ENCODE assay signal across 9 mouse cellular contexts in genomic region chr8:70821399-70821962, GRCm38 (mm10). TPM values are rescaled to one million over a fixed set of nuclear protein-coding genes. Genes with fewer than 3 reads are reported as not detected.
DNase-seq lines count a peak whose midpoint lies in the region; ATAC-seq lines count a peak whose summit lies in the region.
"Had no signal": no experiment of that assay in that cellular context is flagged by ENCODE, and none has a peak within 500 bp of the region (broad histone marks: within the 10 kb centered on the region; RNA-seq: fewer than 3 reads in every experiment).

No protein-coding gene starts in this region.

- no peak overlapping the region for H3K4me3 ChIP-seq in embryonic facial prominence, embryonic 10.5 days
- H3K4me3 ChIP-seq in limb, embryonic 10.5 days: no peak overlapping the region
- no peak overlapping the region for H3K4me3 ChIP-seq in midbrain, embryonic 12.5 days
- H3K4me3 ChIP-seq in stomach, embryonic 16.5 days (replicated peaks; ENCODE audit: low read length): no peak overlapping the region

- H3K9ac ChIP-seq in midbrain, embryonic 12.5 days (replicated peaks): no peak overlapping the region
- H3K9ac ChIP-seq in stomach, embryonic 16.5 days (ENCODE audit: low read length): peak overlapping the region; percentile 38

- H3K4me2 ChIP-seq in midbrain, embryonic 12.5 days (replicated peaks): no peak overlapping the region
- H3K4me2 ChIP-seq in stomach, embryonic 16.5 days (ENCODE audit: low read depth, low read length): no peak overlapping the region

- H3K36me3 ChIP-seq in embryonic facial prominence, embryonic 10.5 days (replicated peaks): no peaks in the 10 kb centered on the region
- no peaks in the 10 kb centered on the region for H3K36me3 ChIP-seq in limb, embryonic 10.5 days
- H3K36me3 ChIP-seq in midbrain, embryonic 12.5 days: no peaks in the 10 kb centered on the region
- H3K36me3 ChIP-seq in stomach, embryonic 16.5 days (ENCODE audit: control insufficient read depth, insufficient read depth, low read length): no peaks in the 10 kb centered on the region

- peaks cover 56% of the 10 kb centered on the region for H3K27me3 ChIP-seq in embryonic facial prominence, embryonic 10.5 days (replicated peaks; ENCODE audit: low read depth, poor library complexity, severe bottlenecking)
- peaks cover 52% of the 10 kb centered on the region for H3K27me3 ChIP-seq in limb, embryonic 10.5 days (ENCODE audit: low read depth, poor library complexity, severe bottlenecking)
- peaks cover 51% of the 10 kb centered on the region for H3K27me3 ChIP-seq in midbrain, embryonic 12.5 days
- H3K27me3 ChIP-seq in stomach, embryonic 16.5 days (ENCODE audit: control insufficient read depth, insufficient read depth, low read length): no peaks in the 10 kb centered on the region

- peak overlapping the region; percentile 44 for H3K27ac ChIP-seq in embryonic facial prominence, embryonic 10.5 days (replicated peaks)
- H3K27ac ChIP-seq in limb, embryonic 10.5 days: peak overlapping the region; percentile 31; the same call in 1 of the 2 replicates
- H3K27ac ChIP-seq in midbrain, embryonic 12.5 days (replicated peaks): no peak overlapping the region
- no peak overlapping the region for H3K27ac ChIP-seq in stomach, embryonic 16.5 days (ENCODE audit: low read length)
- H3K27ac ChIP-seq: macrophage had no signal

- H3K4me1 ChIP-seq in embryonic facial prominence, embryonic 10.5 days: peaks cover 33% of the 10 kb centered on the region
- H3K4me1 ChIP-seq in limb, embryonic 10.5 days: peaks cover 32% of the 10 kb centered on the region
- peaks cover 7% of the 10 kb centered on the region for H3K4me1 ChIP-seq in midbrain, embryonic 12.5 days
- H3K4me1 ChIP-seq in stomach, embryonic 16.5 days (ENCODE audit: control insufficient read depth, insufficient read depth, low read length): peaks cover 12% of the 10 kb centered on the region; the same call in 1 of the 2 replicates

- WGBS in embryonic facial prominence, embryonic 10.5 days: 14% methylated on average over 30 of the region's 30 CpGs
- WGBS in limb, embryonic 10.5 days: 16% methylated on average over 30 of the region's 30 CpGs
- WGBS in midbrain, embryonic 12.5 days: 15% methylated on average over 30 of the region's 30 CpGs
- 17% methylated on average over 30 of the region's 30 CpGs for WGBS in stomach, embryonic 16.5 days

- peak; percentile 39 for ATAC-seq in midbrain, embryonic 12.5 days (ENCODE audit: low FRiP score, low read depth)
- ATAC-seq in stomach, embryonic 16.5 days (ENCODE audit: insufficient read depth, low FRiP score): 0 out of 2 replicates have a peak, but pooled peaks have one; percentile 9

- peaks cover 16% of the 10 kb centered on the region for H3K9me3 ChIP-seq in embryonic facial prominence, embryonic 10.5 days
- H3K9me3 ChIP-seq in limb, embryonic 10.5 days (replicated peaks): no peaks in the 10 kb centered on the region
- peaks cover 6% of the 10 kb centered on the region; the same call in 1 of the 2 replicates for H3K9me3 ChIP-seq in midbrain, embryonic 12.5 days
- peaks cover 2% of the 10 kb centered on the region; the same call in 1 of the 2 replicates for H3K9me3 ChIP-seq in stomach, embryonic 16.5 days (replicated peaks; ENCODE audit: control insufficient read depth, low read length)

- DNase-seq in gastrocnemius, adult 18-20 months (ENCODE audit: low spot score): peak; percentile 80
- DNase-seq in gastrocnemius, postnatal 25 days: no peak
- peak; percentile 77 for DNase-seq in R1 (ENCODE audit: low read depth, low spot score)
- peak; percentile 83 for DNase-seq in embryonic facial prominence, embryonic 10.5 days (ENCODE audit: low spot score)
- peak; percentile 82 for DNase-seq in heart, postnatal 4 days
- DNase-seq in limb, embryonic 10.5 days (ENCODE audit: low spot score): peak; percentile 89

RNA-seq across cellular contexts. Expression of gene Il12rb1, which starts 13.2 kb away (rescaled TPM):
- total RNA-seq in gastrocnemius, adult 18-20 months (2021): under 1 TPM in 1 of 2 experiments, not detected in 1; 0.07 TPM
- not detected for total RNA-seq in gastrocnemius, postnatal 25 days (2021)
- polyA plus RNA-seq in embryonic facial prominence, embryonic 10.5 days (2016; fragmentation: Nextera tagmentation; extraction: Ambion mirVana): not detected in 2 replicates
- total RNA-seq in heart, postnatal 4 days (2021): under 1 TPM in 1 of 2 experiments, not detected in 1; 0.12 TPM
- polyA plus RNA-seq in limb, embryonic 10.5 days (2016; fragmentation: Nextera tagmentation; extraction: Ambion mirVana): not detected in 2 replicates
- polyA plus RNA-seq in midbrain, embryonic 12.5 days (2016; fragmentation: Nextera tagmentation; extraction: Ambion mirVana): 0.08 TPM in 1 of 2 replicates, not detected in the other
- polyA plus RNA-seq in stomach, embryonic 16.5 days (2015; fragmentation: Nextera tagmentation; extraction: Ambion mirVana): 0.23 TPM in 1 of 2 replicates, not detected in the other

RNA-seq across cellular contexts. Expression of gene Mast3, which starts 16.6 kb away (rescaled TPM):
- total RNA-seq in gastrocnemius, adult 18-20 months (2021): 1 to 10 TPM; 2.7 TPM
- total RNA-seq in gastrocnemius, postnatal 25 days (2021): 1 to 10 TPM; 2.4 to 3.4 TPM
- 12.4 and 13.9 TPM in 2 replicates for polyA plus RNA-seq in embryonic facial prominence, embryonic 10.5 days (2016; fragmentation: Nextera tagmentation; extraction: Ambion mirVana)
- total RNA-seq in heart, postnatal 4 days (2021): 1 to 10 TPM; 8.4 to 8.9 TPM
- polyA plus RNA-seq in limb, embryonic 10.5 days (2016; fragmentation: Nextera tagmentation; extraction: Ambion mirVana): 12.7 and 17.1 TPM in 2 replicates
- 17.1 and 18.0 TPM in 2 replicates for polyA plus RNA-seq in midbrain, embryonic 12.5 days (2016; fragmentation: Nextera tagmentation; extraction: Ambion mirVana)
- polyA plus RNA-seq in stomach, embryonic 16.5 days (2015; fragmentation: Nextera tagmentation; extraction: Ambion mirVana): 10.0 and 10.5 TPM in 2 replicates

RNA-seq across cellular contexts. Expression of gene Arrdc2, which starts 18.0 kb away (rescaled TPM):
- 100 to 1,000 TPM in 1 of 2 experiments, 10 to 100 TPM in 1; 58.3 to 202 TPM for total RNA-seq in gastrocnemius, adult 18-20 months (2021)
- total RNA-seq in gastrocnemius, postnatal 25 days (2021): 10 to 100 TPM; 21.7 to 39.3 TPM
- polyA plus RNA-seq in embryonic facial prominence, embryonic 10.5 days (2016; fragmentation: Nextera tagmentation; extraction: Ambion mirVana): 5.1 and 5.8 TPM in 2 replicates
- total RNA-seq in heart, postnatal 4 days (2021): 1 to 10 TPM; 5.1 to 7.5 TPM
- 4.4 and 5.0 TPM in 2 replicates for polyA plus RNA-seq in limb, embryonic 10.5 days (2016; fragmentation: Nextera tagmentation; extraction: Ambion mirVana)
- 10.4 and 10.5 TPM in 2 replicates for polyA plus RNA-seq in midbrain, embryonic 12.5 days (2016; fragmentation: Nextera tagmentation; extraction: Ambion mirVana)
- polyA plus RNA-seq in stomach, embryonic 16.5 days (2015; fragmentation: Nextera tagmentation; extraction: Ambion mirVana): 6.0 and 7.1 TPM in 2 replicates

RNA-seq across cellular contexts. Expression of gene Kcnn1, which starts 41.6 kb away (rescaled TPM):
- 10 to 100 TPM; 18.2 to 21.1 TPM for total RNA-seq in gastrocnemius, adult 18-20 months (2021)
- 10 to 100 TPM; 11.8 to 14.4 TPM for total RNA-seq in gastrocnemius, postnatal 25 days (2021)
- polyA plus RNA-seq in embryonic facial prominence, embryonic 10.5 days (2016; fragmentation: Nextera tagmentation; extraction: Ambion mirVana): 4.7 and 5.1 TPM in 2 replicates
- total RNA-seq in heart, postnatal 4 days (2021): 1 to 10 TPM; 2.5 to 3.0 TPM
- polyA plus RNA-seq in limb, embryonic 10.5 days (2016; fragmentation: Nextera tagmentation; extraction: Ambion mirVana): 2.8 and 4.0 TPM in 2 replicates
- 27.4 TPM in 2 replicates for polyA plus RNA-seq in midbrain, embryonic 12.5 days (2016; fragmentation: Nextera tagmentation; extraction: Ambion mirVana)
- 1.4 TPM in 2 replicates for polyA plus RNA-seq in stomach, embryonic 16.5 days (2015; fragmentation: Nextera tagmentation; extraction: Ambion mirVana)

RNA-seq across cellular contexts. Expression of gene Pik3r2, which starts 45.0 kb away (rescaled TPM):
- 10 to 100 TPM; 13.3 to 15.1 TPM for total RNA-seq in gastrocnemius, adult 18-20 months (2021)
- 10 to 100 TPM; 13.1 to 18.7 TPM for total RNA-seq in gastrocnemius, postnatal 25 days (2021)
- 79.2 and 79.8 TPM in 2 replicates for polyA plus RNA-seq in embryonic facial prominence, embryonic 10.5 days (2016; fragmentation: Nextera tagmentation; extraction: Ambion mirVana)
- 10 to 100 TPM; 36.0 to 39.2 TPM for total RNA-seq in heart, postnatal 4 days (2021)
- 92.7 and 100 TPM in 2 replicates for polyA plus RNA-seq in limb, embryonic 10.5 days (2016; fragmentation: Nextera tagmentation; extraction: Ambion mirVana)
- polyA plus RNA-seq in midbrain, embryonic 12.5 days (2016; fragmentation: Nextera tagmentation; extraction: Ambion mirVana): 73.4 and 74.6 TPM in 2 replicates
- 57.6 and 60.8 TPM in 2 replicates for polyA plus RNA-seq in stomach, embryonic 16.5 days (2015; fragmentation: Nextera tagmentation; extraction: Ambion mirVana)

Comparison
In these comparisons a context has a peak if more than half of its experiments do, and no peak if none do; other contexts are left out.
1. H3K27ac ChIP-seq: peak in embryonic facial prominence, embryonic 10.5 days (single experiment) and limb, embryonic 10.5 days (single experiment); none in midbrain, embryonic 12.5 days (single experiment) and stomach, embryonic 16.5 days (single experiment).